17 mouse cellular contexts compared by ENCODE assay signal in genomic region chr14:26981494-26982149, GRCm38 (mm10). TPM values are rescaled to one million over a fixed set of nuclear protein-coding genes. Genes with fewer than 3 reads are reported as not detected.
DNase-seq lines count a peak whose midpoint lies in the region; ATAC-seq and TF ChIP-seq lines count a peak whose summit lies in the region.
"Had no signal": no experiment of that assay in that cellular context is flagged by ENCODE, and none has a peak within 500 bp of the region (broad histone marks: within the 10 kb centered on the region; RNA-seq: fewer than 3 reads in every experiment).

No protein-coding gene starts in this region.

- no peak for ATAC-seq in intestine, postnatal 0 days
- no peak for ATAC-seq in intestine, embryonic 16.5 days
- no peak for ATAC-seq in liver, embryonic 14.5 days (ENCODE audit: insufficient read depth)
- ATAC-seq in activated CD4-positive, CD25-positive, alpha-beta regulatory T cell, adult 4 months = no peak

- H3K79me2 ChIP-seq in myocyte (ENCODE audit: control insufficient read depth, insufficient read depth) = no peaks in the 10 kb centered on the region

- no peak overlapping the region for H3K9ac ChIP-seq in intestine, postnatal 0 days (ENCODE audit: low read depth, low read length)
- no peak overlapping the region for H3K9ac ChIP-seq in intestine, embryonic 16.5 days (ENCODE audit: low read depth, low read length)
- no peak overlapping the region for H3K9ac ChIP-seq in liver, embryonic 14.5 days (replicated peaks)
- H3K9ac ChIP-seq in ES-E14 (ENCODE audit: insufficient read depth, low read depth, low read length, poor library complexity, severe bottlenecking) = no peak overlapping the region
- H3K9ac ChIP-seq: embryonic facial prominence, embryonic 13.5 days; heart, embryonic 15.5 days; hindbrain, embryonic 13.5 days had no signal

- H3K27me3 ChIP-seq in intestine, postnatal 0 days (replicated peaks; ENCODE audit: control insufficient read depth, insufficient read depth, low read length) = no peaks in the 10 kb centered on the region
- H3K27me3 ChIP-seq in intestine, embryonic 16.5 days (replicated peaks; ENCODE audit: control insufficient read depth, insufficient read depth, low read length) = no peaks in the 10 kb centered on the region
- no peaks in the 10 kb centered on the region for H3K27me3 ChIP-seq in liver, embryonic 14.5 days (ENCODE audit: control insufficient read depth, insufficient read depth, low read length)
- no peaks in the 10 kb centered on the region for H3K27me3 ChIP-seq in myocyte (ENCODE audit: control insufficient read depth, insufficient read depth, insufficient read length)
- H3K27me3 ChIP-seq: embryonic facial prominence, embryonic 13.5 days; heart, embryonic 15.5 days had no signal

- no peak for DNase-seq in liver, embryonic 14.5 days (ENCODE audit: low read depth in 3 of 3, low spot score in 3 of 3)
- DNase-seq in liver = no peak
- peak; percentile 36 for DNase-seq in ES-E14 (ENCODE audit: low read depth, low spot score)
- DNase-seq: cerebellum, adult 18-20 months; midbrain, embryonic 14.5 days; thymus, postnatal 4 days had no signal

- H3K36me3 ChIP-seq in intestine, postnatal 0 days (ENCODE audit: control insufficient read depth, insufficient read depth) = no peaks in the 10 kb centered on the region
- no peaks in the 10 kb centered on the region for H3K36me3 ChIP-seq in intestine, embryonic 16.5 days (ENCODE audit: control insufficient read depth, insufficient read depth, low read length)
- no peaks in the 10 kb centered on the region for H3K36me3 ChIP-seq in liver, embryonic 14.5 days (replicated peaks; ENCODE audit: control insufficient read depth, insufficient read depth, low read depth)
- H3K36me3 ChIP-seq in ES-E14 (ENCODE audit: control insufficient read depth, insufficient read depth, low read length, poor library complexity, severe bottlenecking) (no peaks in the 10 kb centered on the region), myocyte (ENCODE audit: control insufficient read depth, insufficient read depth) (no peaks in the 10 kb centered on the region)
- H3K36me3 ChIP-seq: embryonic facial prominence, embryonic 13.5 days; heart, embryonic 15.5 days; hindbrain, embryonic 13.5 days had no signal

- H3K9me3 ChIP-seq in intestine, postnatal 0 days (ENCODE audit: control insufficient read depth) = 0 out of 2 replicates have a peak, but pooled peaks cover 3% of the 10 kb centered on the region
- H3K9me3 ChIP-seq in intestine, embryonic 16.5 days (ENCODE audit: control insufficient read depth, low read length) = 0 out of 2 replicates have a peak, but pooled peaks cover 6% of the 10 kb centered on the region
- no peaks in the 10 kb centered on the region for H3K9me3 ChIP-seq in liver, embryonic 14.5 days (ENCODE audit: control insufficient read depth, low read length)
- H3K9me3 ChIP-seq in ES-E14 (ENCODE audit: control insufficient read depth, insufficient read depth, low read depth, low read length) = no peaks in the 10 kb centered on the region

- no peak for TF ChIP-seq EP300 in liver, embryonic 14.5 days (IDR thresholded peaks at IDR 0.05; ENCODE audit: low read depth)

- in situ Hi-C loops in ES-E14 (cut with MboI; ENCODE audit: low sequenced_read_pairs in 2 of 2, unreplicated experiment in 2 of 2) = no loop called here

- no peak overlapping the region for H3ac ChIP-seq in myocyte (ENCODE audit: control insufficient read depth, insufficient read length)

- no peaks in the 10 kb centered on the region for H3K4me1 ChIP-seq in intestine, postnatal 0 days (replicated peaks; ENCODE audit: control insufficient read depth, insufficient read depth, low read length)
- no peaks in the 10 kb centered on the region for H3K4me1 ChIP-seq in intestine, embryonic 16.5 days (ENCODE audit: control insufficient read depth, insufficient read depth, low read length)
- no peaks in the 10 kb centered on the region; a peak in 1 of 4 replicates for H3K4me1 ChIP-seq in liver, embryonic 14.5 days (replicated peaks; ENCODE audit: control insufficient read depth in 2 of 2, insufficient read depth in 2 of 2, low read length in 1 of 2)
- H3K4me1 ChIP-seq in ES-E14 (ENCODE audit: control insufficient read depth in 2 of 2, insufficient read depth in 2 of 2, low read length in 2 of 2, poor library complexity in 1 of 2) = peaks cover 1 to 6% of the 10 kb centered on the region in 2 experiments; a peak in 1 of 4 replicates

- no peak overlapping the region for H3K4me2 ChIP-seq in intestine, postnatal 0 days (replicated peaks; ENCODE audit: low read depth)
- no peak overlapping the region for H3K4me2 ChIP-seq in intestine, embryonic 16.5 days (ENCODE audit: low read depth, low read length)
- H3K4me2 ChIP-seq in liver, embryonic 14.5 days (ENCODE audit: low read depth) = no peak overlapping the region
- H3K4me2 ChIP-seq in myocyte (ENCODE audit: low read depth) = peak overlapping the region; percentile 24
- H3K4me2 ChIP-seq: embryonic facial prominence, embryonic 13.5 days; heart, embryonic 15.5 days; hindbrain, embryonic 13.5 days had no signal

- 65% methylated on average over 5 of the region's 5 CpGs for WGBS in intestine, postnatal 0 days
- WGBS in intestine, embryonic 16.5 days = 65% methylated on average over 5 of the region's 5 CpGs
- 58% methylated on average over 5 of the region's 5 CpGs for WGBS in liver, embryonic 14.5 days (ENCODE audit: insufficient replicate concordance)

- TF ChIP-seq POLR2A in myocyte (IDR thresholded peaks at IDR 0.05; ENCODE audit: insufficient read length, low read depth) = no peak

- no peak overlapping the region for H3K27ac ChIP-seq in intestine, postnatal 0 days (ENCODE audit: low read depth, low read length)
- H3K27ac ChIP-seq in intestine, embryonic 16.5 days (ENCODE audit: low read length) = no peak overlapping the region
- H3K27ac ChIP-seq in liver, embryonic 14.5 days = no peak overlapping the region
- no peak overlapping the region for H3K27ac ChIP-seq in ES-E14 (ENCODE audit: insufficient read depth, low read depth, low read length, poor library complexity, severe bottlenecking)
- H3K27ac ChIP-seq: embryonic facial prominence, embryonic 13.5 days; heart, embryonic 15.5 days; hindbrain, embryonic 13.5 days had no signal

- H3K4me3 ChIP-seq in intestine, postnatal 0 days (ENCODE audit: low read depth, low read length) = no peak overlapping the region
- no peak overlapping the region for H3K4me3 ChIP-seq in intestine, embryonic 16.5 days (ENCODE audit: low read length)
- H3K4me3 ChIP-seq in liver, embryonic 14.5 days (ENCODE audit: insufficient read depth in 1 of 2, low read depth in 2 of 2, low read length in 2 of 2) = no peak overlapping the region
- peak overlapping the region in 1 of 2 experiments; percentile 24; a peak in 1 of 4 replicates for H3K4me3 ChIP-seq in ES-E14 (ENCODE audit: insufficient read depth in 1 of 2, low read depth in 1 of 2, low read length in 2 of 2, poor library complexity in 1 of 2, severe bottlenecking in 1 of 2)
- no peak overlapping the region for H3K4me3 ChIP-seq in myocyte
- H3K4me3 ChIP-seq: embryonic facial prominence, embryonic 13.5 days; heart, embryonic 15.5 days; hindbrain, embryonic 13.5 days had no signal

- peak; percentile 51 for TF ChIP-seq CTCF in intestine, postnatal 0 days (IDR thresholded peaks at IDR 0.05; ENCODE audit: low read depth)
- peak; percentile 17; the same call in 1 of the 2 replicates for TF ChIP-seq CTCF in liver, embryonic 14.5 days (IDR thresholded peaks at IDR 0.05; ENCODE audit: low read depth)

TF ChIP-seq in ES-E14, 5 proteins besides CTCF, POLR2A, EP300 and RAD21:
- TF ChIP-seq ZNF384 (IDR thresholded peaks at IDR 0.05; ENCODE audit: low read depth, low read length) = no peak

TF ChIP-seq in myocyte, 11 proteins besides CTCF, POLR2A, EP300 and RAD21:
- TF ChIP-seq SRF (IDR thresholded peaks at IDR 0.05; ENCODE audit: control insufficient read depth, insufficient read length, low read depth) (no peak), MYOG (IDR thresholded peaks at IDR 0.05; ENCODE audit: control insufficient read depth in 1 of 3, insufficient read depth in 1 of 3, insufficient read length in 2 of 3, low read depth in 2 of 3) (no peak), MAX (IDR thresholded peaks at IDR 0.05; ENCODE audit: low read depth) (no peak)

RNA-seq across cellular contexts. Expression of gene Appl1, which starts 10.6 kb away (rescaled TPM):
- 14.9 and 17.0 TPM in 2 replicates for polyA plus RNA-seq in intestine, postnatal 0 days (2015; fragmentation: Nextera tagmentation; extraction: Ambion mirVana)
- polyA plus RNA-seq in intestine, embryonic 16.5 days (2015; fragmentation: Nextera tagmentation; extraction: Ambion mirVana) = 20.6 and 21.0 TPM in 2 replicates
- polyA plus RNA-seq in liver, embryonic 14.5 days (2012; rRNA removed) = 1.4 and 2.1 TPM in 2 replicates
- 5.4 and 6.2 TPM in 2 replicates for polyA plus RNA-seq in liver, embryonic 14.5 days (2014; fragmentation: Nextera tagmentation; extraction: Ambion mirVana)
- 16.0 and 16.1 TPM in 2 replicates for total RNA-seq in ES-E14 (2012; rRNA removed)
- 4.6 TPM for polyA plus RNA-seq in myocyte (2012; fragmentation: generic; extraction: Trizol)
- 10 to 100 TPM; 26.2 to 38.2 TPM for polyA plus RNA-seq in activated CD4-positive, CD25-positive, alpha-beta regulatory T cell, adult 4 months (2017; shearing (Covaris generic))

RNA-seq across cellular contexts. Expression of gene Hesx1, which starts 12.6 kb away (rescaled TPM):
- polyA plus RNA-seq in intestine, postnatal 0 days (2015; fragmentation: Nextera tagmentation; extraction: Ambion mirVana) = 0.26 and 0.35 TPM in 2 replicates
- 0.23 and 0.42 TPM in 2 replicates for polyA plus RNA-seq in intestine, embryonic 16.5 days (2015; fragmentation: Nextera tagmentation; extraction: Ambion mirVana)
- polyA plus RNA-seq in liver, embryonic 14.5 days (2012; rRNA removed) = 4.0 and 6.9 TPM in 2 replicates
- 8.0 and 11.0 TPM in 2 replicates for polyA plus RNA-seq in liver, embryonic 14.5 days (2014; fragmentation: Nextera tagmentation; extraction: Ambion mirVana)
- 0.31 TPM in 1 of 2 replicates, not detected in the other for total RNA-seq in ES-E14 (2012; rRNA removed)
- not detected for polyA plus RNA-seq in myocyte (2012; fragmentation: generic; extraction: Trizol)
- under 1 TPM in 1 of 2 experiments, not detected in 1; 0.88 TPM for polyA plus RNA-seq in activated CD4-positive, CD25-positive, alpha-beta regulatory T cell, adult 4 months (2017; shearing (Covaris generic))
- total RNA-seq: adrenal gland, adult 18-20 months had no signal
- polyA plus RNA-seq: C2C12; heart, embryonic 15.5 days; hindbrain, embryonic 13.5 days; midbrain, embryonic 14.5 days; spleen, adult 2 months had no signal

RNA-seq across cellular contexts. Expression of gene Il17rd, which starts 57.1 kb away (rescaled TPM):
- 0.73 and 0.86 TPM in 2 replicates for polyA plus RNA-seq in intestine, postnatal 0 days (2015; fragmentation: Nextera tagmentation; extraction: Ambion mirVana)
- polyA plus RNA-seq in intestine, embryonic 16.5 days (2015; fragmentation: Nextera tagmentation; extraction: Ambion mirVana) = 1.4 and 1.5 TPM in 2 replicates
- polyA plus RNA-seq in liver, embryonic 14.5 days (2012; rRNA removed) = 0.09 and 0.11 TPM in 2 replicates
- 0.03 and 0.04 TPM in 2 replicates for polyA plus RNA-seq in liver, embryonic 14.5 days (2014; fragmentation: Nextera tagmentation; extraction: Ambion mirVana)
- 28.2 and 43.6 TPM in 2 replicates for total RNA-seq in ES-E14 (2012; rRNA removed)
- polyA plus RNA-seq in myocyte (2012; fragmentation: generic; extraction: Trizol) = 1.9 TPM
- under 1 TPM; 0.32 to 0.33 TPM for polyA plus RNA-seq in activated CD4-positive, CD25-positive, alpha-beta regulatory T cell, adult 4 months (2017; shearing (Covaris generic))
- total RNA-seq: common myeloid progenitor, adult 5-6 weeks had no signal
